ENCODE assay signal across 9 mouse cellular contexts in the genomic region with DNA sequence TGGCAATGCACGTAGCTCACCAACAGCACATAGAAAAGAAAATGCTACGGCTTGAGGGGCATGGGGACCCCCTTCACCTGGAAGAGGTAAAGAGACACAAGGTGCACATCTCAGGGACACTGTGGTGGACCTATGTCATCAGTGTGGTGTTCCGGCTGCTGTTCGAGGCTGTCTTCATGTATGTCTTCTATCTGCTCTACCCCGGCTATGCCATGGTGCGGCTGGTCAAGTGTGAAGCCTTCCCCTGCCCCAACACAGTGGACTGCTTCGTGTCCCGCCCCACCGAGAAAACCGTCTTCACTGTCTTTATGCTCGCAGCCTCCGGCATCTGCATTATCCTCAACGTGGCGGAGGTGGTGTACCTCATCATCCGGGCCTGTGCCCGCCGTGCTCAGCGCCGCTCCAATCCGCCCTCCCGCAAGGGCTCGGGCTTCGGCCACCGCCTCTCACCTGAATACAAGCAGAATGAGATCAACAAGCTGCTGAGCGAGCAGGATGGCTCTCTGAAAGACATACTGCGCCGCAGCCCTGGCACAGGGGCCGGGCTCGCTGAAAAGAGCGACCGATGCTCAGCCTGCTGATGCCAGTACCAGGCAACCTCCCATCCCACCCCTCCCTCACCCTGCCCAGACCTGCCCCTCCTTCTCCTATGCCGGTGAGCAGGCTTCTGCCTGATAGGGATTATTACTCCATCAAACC. TPM values are rescaled to one million over a fixed set of nuclear protein-coding genes. Genes with fewer than 3 reads are reported as not detected.
DNase-seq lines count a peak whose midpoint lies in the region; ATAC-seq and TF ChIP-seq lines count a peak whose summit lies in the region.
"Had no signal": no experiment of that assay in that cellular context is flagged by ENCODE, and none has a peak within 500 bp of the region (broad histone marks: within the 10 kb centered on the region; RNA-seq: fewer than 3 reads in every experiment).

No protein-coding gene starts in this region.

- H3K27me3 ChIP-seq in forebrain, postnatal 0 days (ENCODE audit: insufficient read depth, low read length): no peaks in the 10 kb centered on the region

- ATAC-seq in forebrain, postnatal 0 days: peak; percentile 57

- no peak for TF ChIP-seq CTCF in layer of hippocampus, adult 2 months (conservative IDR thresholded peaks at IDR 0.05)
- no peak for TF ChIP-seq CTCF in forebrain, postnatal 0 days (IDR thresholded peaks at IDR 0.05; ENCODE audit: low read depth)

- no peaks in the 10 kb centered on the region; the same call in 1 of the 2 replicates for H3K4me1 ChIP-seq in forebrain, postnatal 0 days (ENCODE audit: insufficient read depth)
- H3K4me1 ChIP-seq: liver, embryonic 15.5 days had no signal

- WGBS in forebrain, postnatal 0 days: 30% methylated on average over 32 of the region's 32 CpGs

- no peak for DNase-seq in layer of hippocampus, adult 2 months (ENCODE audit: low spot score in 2 of 2)
- no peak for DNase-seq in layer of hippocampus, postnatal 14 days (ENCODE audit: low spot score in 2 of 2)
- peak; percentile 19 for DNase-seq in cerebellum, adult 9-10 months
- DNase-seq in forebrain, postnatal 0 days: peak; percentile 29
- peak; percentile 4 for DNase-seq in naive thymus-derived CD4-positive, alpha-beta T cell, adult 2 months (ENCODE audit: low read depth)
- DNase-seq in c-Kit-positive CD71-positive TER-119-positive erythroid progenitor cells, embryonic 14.5 days (ENCODE audit: low spot score): no peak
- no peak for DNase-seq in testis, postnatal 10 days (ENCODE audit: low spot score)
- no peak for DNase-seq in kidney, adult 8-10 months

- peak overlapping the region; percentile 45 for H3K4me3 ChIP-seq in layer of hippocampus, adult 2 months
- peak overlapping the region; percentile 19 for H3K4me3 ChIP-seq in forebrain, postnatal 0 days (ENCODE audit: low read depth, low read length)
- H3K4me3 ChIP-seq: liver, embryonic 15.5 days had no signal

- peak overlapping the region; percentile 61 for H3K27ac ChIP-seq in layer of hippocampus, adult 2 months
- peak overlapping the region; percentile 9; the same call in 1 of the 2 replicates for H3K27ac ChIP-seq in forebrain, postnatal 0 days (ENCODE audit: low read depth, low read length)
- H3K27ac ChIP-seq: liver, embryonic 15.5 days had no signal

- H3K9ac ChIP-seq in forebrain, postnatal 0 days: peak overlapping the region; percentile 41
- H3K9ac ChIP-seq: liver, embryonic 15.5 days had no signal

- peak overlapping the region; percentile 43 for H3K4me2 ChIP-seq in forebrain, postnatal 0 days (ENCODE audit: low read depth)
- H3K4me2 ChIP-seq: liver, embryonic 15.5 days had no signal

- no peaks in the 10 kb centered on the region for H3K9me3 ChIP-seq in forebrain, postnatal 0 days (ENCODE audit: low read length)
- H3K9me3 ChIP-seq: liver, embryonic 15.5 days had no signal

- no peaks in the 10 kb centered on the region for H3K36me3 ChIP-seq in forebrain, postnatal 0 days (ENCODE audit: insufficient read depth)
- H3K36me3 ChIP-seq: liver, embryonic 15.5 days had no signal

RNA-seq across cellular contexts. Expression of a gene that starts 8.4 kb away (rescaled TPM):
- total RNA-seq in layer of hippocampus, adult 2 months (2021): 10 to 100 TPM in 1 of 2 experiments, 1 to 10 TPM in 1; 9.0 to 11.2 TPM
- 1 to 10 TPM; 4.6 to 5.5 TPM for total RNA-seq in layer of hippocampus, postnatal 14 days (2021)
- total RNA-seq in forebrain, postnatal 0 days (2014; rRNA removed): 2.4 and 2.5 TPM in 2 replicates
- polyA plus RNA-seq in forebrain, postnatal 0 days (2015; fragmentation: Nextera tagmentation; extraction: Ambion mirVana): 2.1 and 2.2 TPM in 2 replicates

RNA-seq across cellular contexts. Expression of a gene that starts 36.1 kb away (rescaled TPM):
- total RNA-seq in layer of hippocampus, adult 2 months (2021): 100 to 1,000 TPM; 176 to 179 TPM
- total RNA-seq in layer of hippocampus, postnatal 14 days (2021): 100 to 1,000 TPM; 131 to 135 TPM
- 197 and 199 TPM in 2 replicates for total RNA-seq in forebrain, postnatal 0 days (2014; rRNA removed)
- polyA plus RNA-seq in forebrain, postnatal 0 days (2015; fragmentation: Nextera tagmentation; extraction: Ambion mirVana): 94.7 and 102 TPM in 2 replicates

RNA-seq across cellular contexts. Expression of a gene that starts 44.5 kb away (rescaled TPM):
- total RNA-seq in layer of hippocampus, adult 2 months (2021): 100 to 1,000 TPM; 132 to 144 TPM
- total RNA-seq in layer of hippocampus, postnatal 14 days (2021): 100 to 1,000 TPM; 142 to 155 TPM
- total RNA-seq in forebrain, postnatal 0 days (2014; rRNA removed): 379 and 402 TPM in 2 replicates
- 246 and 266 TPM in 2 replicates for polyA plus RNA-seq in forebrain, postnatal 0 days (2015; fragmentation: Nextera tagmentation; extraction: Ambion mirVana)

Comparison
In these comparisons a context has a peak if more than half of its experiments do, and no peak if none do; other contexts are left out.
1. DNase-seq: peak in cerebellum, adult 9-10 months (single experiment), forebrain, postnatal 0 days (single experiment) and naive thymus-derived CD4-positive, alpha-beta T cell, adult 2 months (single experiment); none in layer of hippocampus, adult 2 months (0 of 2), layer of hippocampus, postnatal 14 days (0 of 2), c-Kit-positive CD71-positive TER-119-positive erythroid progenitor cells, embryonic 14.5 days (single experiment), testis, postnatal 10 days (single experiment) and kidney, adult 8-10 months (0 of 2).